Mouse (Mus musculus) frontal cortex, postnatal 25 days (tissue): ENCODE results near the gene Gm14214.

Source experiments
- DNase-seq, 2 experiments: peaks; one replicate each; pipeline ENCODE4 v3.0.0; 2022; ENCODE audit warnings: low spot score in 2 of 2

The Gm14214 gene

DNA sequence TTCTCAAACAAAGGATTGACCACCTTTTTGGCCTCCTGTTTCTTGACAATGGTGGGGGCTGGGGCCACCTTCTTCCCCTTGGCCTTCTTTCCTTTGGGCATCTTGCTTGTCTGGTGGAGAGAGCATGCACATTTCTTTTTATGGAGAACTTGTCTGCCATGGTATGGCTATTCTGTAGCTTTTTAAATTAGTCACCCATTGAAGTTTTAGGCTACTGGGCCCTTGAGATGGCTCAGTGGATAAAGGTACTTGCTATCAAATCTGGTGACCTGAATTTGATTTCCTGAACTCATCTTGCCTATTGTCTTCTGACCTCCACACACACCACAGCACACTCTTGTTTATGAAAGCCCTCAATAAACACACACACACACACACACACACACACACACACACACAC is at the start of gene Gm14214:
Gene Gm14214 (minus strand): TSS at position 101 of the 400 bp plus-strand sequence.
- no peak for DNase-seq

DNA sequence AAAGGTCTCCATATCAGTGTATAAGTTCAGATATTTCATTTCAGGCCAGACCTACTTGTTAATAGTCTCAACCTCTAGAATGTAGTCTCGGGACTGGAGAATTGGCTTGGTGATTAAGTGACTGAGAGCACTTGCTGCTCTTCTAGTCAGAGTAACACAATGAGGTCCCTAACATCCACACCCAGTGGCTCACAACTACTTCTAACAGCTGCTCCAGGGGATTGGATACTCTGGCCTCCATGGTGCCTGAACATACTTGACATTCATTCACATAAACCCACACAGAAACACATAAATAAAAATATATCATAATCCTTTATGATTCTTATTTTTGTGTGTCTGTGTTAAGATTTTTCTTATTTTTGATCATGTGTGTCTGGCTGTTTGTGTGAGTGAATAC is 48.8 kb upstream of the Gm14214 start:
- no peak for DNase-seq

DNA sequence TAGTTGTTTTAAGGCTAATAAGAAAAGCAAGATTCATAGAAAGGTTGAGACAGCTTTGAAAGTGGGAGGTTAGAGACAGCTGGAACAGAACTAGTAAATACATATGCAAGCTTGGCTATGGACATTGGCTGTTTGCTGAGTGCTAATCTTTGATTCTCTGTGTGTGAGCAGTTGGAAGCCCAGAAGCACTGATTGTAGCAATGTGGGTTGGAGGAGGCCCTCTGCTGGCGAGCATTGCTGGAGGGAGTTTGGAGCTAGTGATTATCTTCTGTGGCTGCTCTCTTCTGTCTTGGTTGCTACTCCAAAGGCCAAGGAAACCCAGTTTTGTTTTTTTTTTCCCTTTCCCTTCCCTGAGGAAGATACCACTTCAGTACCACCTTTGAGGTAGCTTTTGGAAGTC is 48.0 kb upstream of the Gm14214 start:
- peak; percentile 6 to 21 for DNase-seq

DNA sequence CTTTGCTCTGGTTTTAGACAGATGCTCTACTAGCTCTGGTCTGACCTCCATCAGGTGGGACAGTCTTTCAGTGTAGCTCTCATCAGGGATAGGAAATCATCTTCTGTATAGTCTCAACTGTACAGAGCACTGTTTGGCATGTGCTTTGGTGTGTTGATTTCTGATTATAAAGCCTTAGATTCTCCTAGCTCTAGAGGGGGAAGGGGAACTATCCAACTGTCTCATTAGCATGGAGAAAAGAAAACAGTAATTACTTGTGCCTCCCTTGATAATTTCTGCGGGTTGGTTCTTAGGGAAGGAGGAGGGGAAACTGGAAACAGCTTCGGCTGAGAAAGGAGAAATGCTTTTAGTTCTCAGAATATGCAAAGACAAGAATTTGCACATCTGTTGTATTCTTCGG is 47.3 kb upstream of the Gm14214 start:
- DNase-seq, result no peak

DNA sequence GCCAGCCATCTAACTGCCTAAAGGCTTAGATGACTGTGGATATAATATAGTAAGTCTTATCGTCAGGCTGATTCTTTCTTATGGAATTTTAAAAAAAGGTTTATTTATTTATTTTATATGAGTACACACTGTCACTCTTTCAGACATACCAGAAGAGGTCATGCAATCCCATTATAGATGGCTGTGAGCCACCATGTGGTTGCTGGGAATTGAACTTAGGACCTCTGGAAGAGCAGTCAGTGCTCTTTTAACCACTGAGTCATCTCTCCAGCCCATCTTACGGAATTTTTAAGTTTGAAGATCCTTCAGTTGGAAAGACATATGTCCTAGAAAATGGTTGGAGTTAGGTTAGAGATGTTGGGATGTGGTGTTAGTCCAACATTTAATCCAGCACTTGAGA is 43.6 kb upstream of the Gm14214 start:
- DNase-seq, result no peak

DNA sequence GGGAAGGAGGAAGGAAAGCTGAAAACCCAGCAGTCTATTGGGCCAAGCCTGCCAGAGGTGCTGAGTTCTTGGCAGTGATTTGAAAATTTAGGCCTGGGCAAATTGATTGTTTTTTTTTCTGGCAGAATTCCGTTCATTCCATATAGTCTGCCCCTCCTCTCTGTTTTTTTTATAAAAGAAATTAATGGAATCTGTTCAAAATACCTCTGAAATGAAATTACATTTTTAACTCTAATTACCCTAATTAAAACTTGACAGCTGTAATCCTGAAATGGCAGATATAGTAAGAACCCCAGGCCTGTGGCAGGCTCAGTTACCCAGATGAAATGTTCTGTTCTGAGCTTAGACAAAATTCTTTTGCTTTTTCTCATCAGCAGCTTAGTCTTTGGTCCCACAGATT is 41.0 kb upstream of the Gm14214 start:
- no peak for DNase-seq

DNA sequence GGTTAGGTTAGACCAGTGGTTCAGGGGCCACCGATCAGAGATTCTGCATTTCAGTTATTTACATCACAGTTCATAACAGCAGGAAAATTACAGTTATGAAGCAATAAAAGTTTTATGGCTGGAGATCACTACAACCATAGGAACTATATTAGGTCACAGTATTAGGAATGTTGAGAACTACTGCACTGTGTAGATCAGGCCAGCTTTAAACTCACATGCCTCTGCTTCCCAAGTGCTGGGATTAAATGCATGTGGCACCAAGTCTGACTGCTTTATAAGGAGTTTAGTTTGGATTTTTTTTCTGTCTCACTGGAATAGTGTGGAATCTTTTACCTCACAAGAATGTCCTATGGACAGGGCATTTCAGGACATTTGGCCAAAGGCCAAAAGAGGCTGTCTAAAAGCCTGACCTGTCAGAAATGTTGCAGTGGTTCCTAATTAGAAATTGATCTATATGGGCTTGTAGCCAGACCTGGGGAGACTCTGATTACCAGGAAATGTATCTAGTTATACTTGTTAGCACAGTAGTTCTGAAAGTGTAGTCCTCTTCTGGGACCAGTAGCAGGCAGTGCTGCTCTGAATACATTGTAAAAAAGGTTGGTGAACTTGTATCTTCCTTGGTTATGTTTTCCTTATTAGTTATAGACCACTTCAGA is 39.4 kb upstream of the Gm14214 start:
- DNase-seq, result no peak

DNA sequence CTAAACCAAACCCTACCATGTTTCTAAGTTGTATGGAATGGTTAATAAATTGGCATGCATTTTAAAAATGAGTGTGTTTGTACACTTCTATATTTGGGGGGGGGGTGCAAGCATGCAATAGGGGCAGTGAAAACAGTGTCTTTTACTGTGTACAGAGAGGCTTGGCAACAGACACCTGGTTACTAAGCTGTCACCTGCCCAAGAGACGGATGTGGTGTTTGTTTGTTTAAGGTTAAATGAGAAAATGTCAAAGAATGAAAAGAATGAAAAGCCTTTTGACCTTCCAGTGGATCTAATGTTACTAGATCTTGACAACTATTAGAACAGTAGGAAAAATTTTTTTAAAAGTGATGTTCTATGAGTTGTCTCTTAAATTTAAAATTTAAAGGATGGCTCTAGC is 37.9 kb upstream of the Gm14214 start:
- DNase-seq, result no peak

DNA sequence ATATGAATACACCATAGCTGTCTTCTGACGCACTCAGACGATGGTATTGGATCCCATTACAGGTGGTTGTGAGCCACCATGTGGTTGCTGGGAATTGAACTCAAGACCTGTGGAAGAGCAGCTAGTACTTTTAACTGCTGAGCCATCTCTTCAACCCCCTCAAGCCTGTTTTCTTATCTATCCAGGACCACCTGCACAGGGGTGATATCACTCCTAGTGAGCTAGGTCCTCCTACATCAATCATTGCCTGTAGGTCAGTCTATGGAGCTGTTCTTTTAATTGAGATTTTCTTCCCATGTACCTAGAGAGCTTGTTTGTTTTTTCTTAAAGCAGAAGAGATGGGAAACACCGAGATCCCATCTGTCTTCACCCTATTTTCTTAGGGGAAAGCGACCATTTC is 34.0 kb upstream of the Gm14214 start:
- DNase-seq, result no peak

DNA sequence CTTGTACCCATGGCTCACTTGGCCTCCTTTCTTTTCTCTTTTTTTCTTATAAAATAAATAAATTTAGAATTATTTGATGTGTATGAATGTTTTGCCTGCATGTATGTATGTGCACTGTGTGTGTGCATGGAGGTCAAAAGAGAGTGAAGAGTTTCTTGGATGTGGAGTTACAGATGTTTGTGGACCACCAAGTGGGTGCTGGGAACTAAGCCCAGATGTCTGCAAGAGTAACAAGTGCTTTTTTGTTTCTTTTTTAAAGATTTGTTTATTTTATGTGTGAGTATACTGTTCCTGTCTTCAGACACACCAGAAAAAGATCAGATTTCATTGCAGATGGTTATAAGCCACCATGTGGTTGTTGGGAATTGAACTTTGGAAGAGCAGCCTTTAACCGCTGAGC is 33.5 kb upstream of the Gm14214 start:
- no peak for DNase-seq

DNA sequence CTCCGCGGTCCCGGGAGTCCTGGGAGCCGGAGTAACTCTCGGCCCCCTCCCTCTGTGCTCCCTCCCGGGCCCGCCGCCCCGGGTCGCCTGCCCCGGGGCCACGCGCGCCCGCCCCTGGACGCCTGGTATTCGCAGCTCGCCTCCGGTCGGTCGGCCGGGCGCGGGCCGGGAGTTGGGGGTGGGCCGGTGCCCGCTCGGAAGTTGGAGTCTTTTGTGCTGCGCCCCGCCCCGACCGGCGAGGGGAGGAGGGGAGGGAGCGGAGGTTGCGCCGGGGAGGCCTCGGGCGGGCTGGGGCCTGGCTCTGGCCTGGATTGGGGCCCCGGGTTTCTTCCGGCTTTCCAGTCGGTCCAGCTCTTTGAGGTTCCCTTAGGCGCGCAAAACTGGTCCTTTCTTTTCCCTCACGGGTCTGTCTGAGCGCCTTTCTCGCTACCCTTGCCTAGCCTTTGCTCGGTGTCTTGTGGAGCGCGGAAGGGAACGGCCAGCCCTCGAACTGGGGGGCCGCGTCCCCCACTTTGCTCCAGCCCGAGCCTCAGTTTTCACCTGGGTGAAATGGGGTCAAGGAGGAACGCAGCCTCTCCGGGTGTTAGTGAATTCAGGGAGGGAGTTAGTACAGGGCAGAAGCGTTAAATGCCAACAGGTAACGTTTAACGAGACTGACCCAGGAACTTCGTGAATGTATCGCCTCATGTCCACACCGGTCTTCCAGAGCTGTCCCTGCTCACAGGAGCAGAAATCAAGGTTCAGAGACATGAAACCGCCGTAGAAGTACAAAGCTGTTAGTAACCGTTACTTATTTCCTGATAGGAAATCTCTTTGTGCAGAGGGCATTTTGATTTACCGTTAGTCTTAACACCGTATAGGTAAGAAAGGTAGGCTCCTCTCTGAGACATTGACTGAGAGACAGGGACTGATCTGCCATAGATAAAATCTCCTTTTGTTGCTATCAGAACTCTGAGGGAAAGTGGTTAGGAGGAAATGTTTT is 22.1 kb upstream of the Gm14214 start:
- peak; percentile 35 to 40 for DNase-seq

DNA sequence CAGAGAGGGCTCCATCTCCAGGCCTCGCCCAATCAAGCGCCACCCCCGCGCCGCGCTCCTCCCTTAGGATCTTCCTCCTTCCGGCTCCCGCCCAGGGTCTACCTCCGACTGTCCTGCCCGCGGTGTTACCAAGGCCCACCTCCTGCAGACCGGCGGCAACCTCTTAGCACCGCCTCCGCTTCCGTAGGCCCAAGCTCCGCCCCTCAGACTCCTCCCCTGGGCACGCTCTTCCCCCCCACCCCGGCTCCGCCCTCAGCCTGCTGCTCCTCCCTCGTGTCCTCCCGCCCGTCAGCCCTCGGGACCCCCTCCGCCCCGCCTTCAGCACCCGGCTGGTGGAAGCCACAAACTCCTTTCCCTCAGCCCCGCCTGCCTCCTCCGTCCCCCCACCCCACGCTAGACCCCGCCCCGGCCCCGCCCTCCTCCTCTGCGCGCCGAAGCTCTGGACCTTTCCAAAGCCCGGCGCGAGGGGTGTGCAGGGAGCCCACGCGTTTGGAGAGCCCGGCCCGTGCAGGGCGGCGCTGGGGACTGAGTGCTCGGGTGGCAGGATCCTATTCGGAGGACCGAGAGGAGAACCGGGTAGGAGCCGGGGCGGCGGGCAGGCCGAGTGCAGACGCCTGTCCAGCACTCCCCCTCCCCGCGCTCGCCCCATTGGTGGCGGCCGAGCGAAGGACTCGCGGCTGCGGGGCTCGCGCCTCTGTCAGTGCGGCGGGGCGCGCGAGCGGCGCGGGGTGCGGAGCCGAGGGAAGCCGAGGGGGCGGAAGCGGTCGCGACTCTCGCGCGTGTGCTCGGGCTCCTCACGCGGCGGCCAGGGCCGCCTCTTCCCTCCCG is 21.0 kb upstream of the Gm14214 start, which contains the start of the genes Raly and a:
Gene Raly (plus strand): TSS at position 441 of the 828 bp plus-strand sequence.
Gene a (plus strand): TSS at position 747 of the 828 bp plus-strand sequence.
- DNase-seq, result peak; percentile 85 to 91

DNA sequence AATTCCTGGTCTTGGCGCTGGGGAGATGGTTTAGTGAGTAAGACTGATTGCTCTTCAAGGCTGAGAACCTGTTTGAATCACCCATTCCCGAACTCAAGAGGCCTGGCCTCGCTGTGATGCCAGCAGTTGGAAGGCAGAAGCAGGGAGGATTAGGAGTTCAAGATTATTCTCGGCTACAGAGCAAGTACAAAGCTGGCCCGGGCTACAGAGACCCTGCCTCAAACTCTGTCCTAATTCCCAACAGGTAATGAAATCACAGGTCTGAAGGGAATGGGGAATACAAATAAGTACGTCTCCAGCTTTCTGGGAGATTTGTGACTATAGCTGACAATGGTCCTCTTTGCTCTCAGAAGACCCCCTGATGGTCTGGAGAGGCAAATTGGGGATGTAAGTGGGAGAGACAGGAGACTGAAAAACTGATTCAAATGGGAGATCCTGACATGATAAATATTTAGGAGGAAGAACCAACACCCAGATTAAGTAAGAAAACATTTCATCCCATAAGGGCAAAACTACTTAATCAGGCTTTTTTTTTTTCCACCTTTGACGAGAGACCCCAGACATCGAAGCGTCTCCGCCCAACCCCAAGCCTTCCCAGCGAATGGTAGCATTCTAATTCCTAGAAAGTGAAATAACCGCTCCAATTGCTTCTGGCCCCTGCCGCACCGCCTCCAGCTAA is 20.3 kb upstream of the Gm14214 start:
- no peak for DNase-seq

DNA sequence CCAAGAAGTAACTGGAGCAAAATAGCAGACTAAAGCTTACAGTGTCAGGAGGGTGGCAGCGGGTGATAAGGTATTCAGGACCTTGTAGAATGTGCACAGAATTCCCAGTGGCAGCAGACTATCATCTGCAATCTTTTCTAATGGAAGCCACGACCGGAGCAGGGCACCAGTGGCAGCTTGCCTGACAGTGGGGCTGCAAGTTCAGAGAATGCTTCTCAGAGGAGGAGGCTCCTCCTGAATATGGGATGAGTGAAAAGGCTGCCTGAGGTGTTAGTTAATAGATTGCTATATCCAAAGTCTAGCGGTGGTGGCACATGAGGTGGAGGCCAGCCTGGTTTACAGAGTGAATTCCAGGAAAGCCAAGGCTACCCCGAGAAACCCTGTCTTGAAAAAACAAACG is 19.6 kb upstream of the Gm14214 start:
- no peak for DNase-seq

DNA sequence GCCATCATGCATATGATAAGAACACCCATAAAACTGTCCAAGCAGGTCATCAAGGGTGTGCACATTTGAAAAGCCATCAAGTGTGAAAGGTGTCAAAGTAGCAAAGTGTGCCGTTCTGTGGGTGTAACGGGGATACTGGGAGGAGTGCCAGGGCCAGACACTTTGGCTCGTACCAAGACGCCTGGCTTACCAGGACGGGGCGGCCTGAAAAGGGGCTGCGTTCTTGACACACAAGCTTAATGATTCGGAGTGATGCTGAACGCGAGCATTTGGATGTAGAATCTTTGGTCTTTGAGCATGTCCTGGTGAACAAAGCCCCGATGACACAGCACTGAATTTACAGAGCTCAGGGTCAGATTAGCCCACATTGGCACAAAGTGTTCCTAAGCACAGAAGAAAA is 16.9 kb upstream of the Gm14214 start:
- no peak for DNase-seq

DNA sequence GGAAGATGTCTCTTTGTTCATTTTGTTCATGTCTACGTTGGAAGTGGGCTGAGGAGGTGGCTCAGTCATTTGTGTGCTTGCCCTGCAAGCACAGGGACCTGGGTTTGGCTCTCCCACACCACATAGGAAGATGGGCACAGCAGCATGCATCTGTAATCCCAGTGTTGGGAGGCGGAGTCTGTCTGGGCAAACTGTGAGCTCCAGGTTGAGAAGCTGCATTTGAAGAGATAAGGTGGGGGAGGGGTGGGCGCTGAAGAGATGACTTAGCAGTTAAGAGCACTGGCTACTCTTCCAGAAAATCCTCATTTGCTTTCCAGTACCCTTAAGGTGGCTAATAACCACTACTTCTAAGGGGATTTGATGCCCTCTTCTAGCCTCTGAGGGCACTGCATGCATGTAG is 16.4 kb upstream of the Gm14214 start:
- no peak for DNase-seq

DNA sequence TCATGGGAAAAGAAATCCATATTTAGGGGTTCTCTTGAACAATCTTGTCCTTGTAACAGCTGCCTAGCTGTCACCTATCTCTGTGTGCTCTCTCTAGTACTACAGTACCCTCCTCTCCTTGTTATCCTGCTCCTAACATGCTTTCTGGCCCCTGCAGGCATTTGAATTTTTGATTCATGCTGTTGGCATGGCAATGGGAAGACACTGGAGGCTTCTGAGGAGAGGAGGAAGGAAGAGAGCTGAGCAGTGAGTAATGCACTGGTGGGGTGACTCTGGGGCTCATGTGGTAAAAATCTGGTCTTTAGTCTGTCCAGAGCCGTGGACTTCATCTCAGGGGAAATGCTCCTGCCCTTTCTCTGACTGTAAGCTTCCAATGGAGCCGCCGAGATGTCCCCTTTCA is 15.5 kb upstream of the Gm14214 start:
- DNase-seq, result no peak

DNA sequence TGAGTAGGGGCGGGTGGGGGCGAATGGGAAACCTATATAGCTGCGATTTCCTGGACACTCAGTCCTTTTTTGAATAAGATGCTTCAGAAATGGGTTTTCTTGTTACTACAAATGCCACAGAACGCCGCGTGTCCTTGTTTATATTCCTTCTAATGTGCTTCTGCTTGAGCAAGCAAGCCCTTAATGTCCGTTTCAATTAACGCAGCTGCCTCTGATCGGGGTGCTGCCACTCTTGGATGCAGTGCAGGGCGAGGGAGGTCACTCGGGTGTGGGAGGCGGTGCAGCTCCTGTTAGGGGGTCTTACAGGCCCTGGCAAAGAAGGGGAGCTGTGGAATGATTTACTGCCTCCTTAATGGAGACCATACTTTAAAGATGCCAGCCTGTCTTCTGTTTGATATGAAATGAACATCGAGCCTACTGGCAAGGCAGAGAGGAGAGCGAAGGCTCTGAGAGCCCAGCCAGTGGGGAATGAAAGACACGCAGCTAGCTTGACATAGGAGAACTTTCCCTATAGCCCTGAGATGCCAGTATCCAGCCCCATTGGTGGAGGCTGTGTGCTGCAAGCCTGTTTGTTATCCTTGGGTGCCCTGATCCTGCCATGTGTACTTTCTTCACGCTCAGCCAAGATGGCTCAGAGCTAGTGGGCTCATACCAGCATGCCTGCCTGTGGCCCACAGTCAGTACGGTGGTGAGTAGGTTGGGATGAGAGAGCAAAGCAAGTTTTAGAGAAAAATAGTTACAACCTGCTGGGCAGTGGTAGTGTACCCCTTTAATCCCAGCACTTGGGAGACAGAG is 13.2 kb upstream of the Gm14214 start:
- no peak for DNase-seq

DNA sequence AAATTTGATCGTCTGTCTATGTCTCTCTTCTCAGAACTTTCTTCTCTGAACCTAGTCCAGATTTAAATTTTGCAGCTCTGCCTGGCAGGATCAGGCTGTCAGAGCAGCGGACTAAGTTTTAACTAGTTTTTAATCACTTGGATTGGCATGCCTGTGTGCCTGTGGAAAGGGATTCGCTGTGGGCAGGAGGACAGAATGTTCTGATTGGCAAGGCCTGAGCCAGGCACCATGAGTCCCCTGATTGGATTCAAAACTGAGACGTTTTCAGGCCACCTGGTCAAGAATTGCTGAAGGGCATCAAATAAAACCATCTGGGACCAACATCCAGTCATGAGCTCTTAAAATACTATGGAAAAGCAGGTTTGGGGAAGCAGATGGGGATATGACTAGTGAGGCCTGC is 12.5 kb upstream of the Gm14214 start:
- no peak for DNase-seq

DNA sequence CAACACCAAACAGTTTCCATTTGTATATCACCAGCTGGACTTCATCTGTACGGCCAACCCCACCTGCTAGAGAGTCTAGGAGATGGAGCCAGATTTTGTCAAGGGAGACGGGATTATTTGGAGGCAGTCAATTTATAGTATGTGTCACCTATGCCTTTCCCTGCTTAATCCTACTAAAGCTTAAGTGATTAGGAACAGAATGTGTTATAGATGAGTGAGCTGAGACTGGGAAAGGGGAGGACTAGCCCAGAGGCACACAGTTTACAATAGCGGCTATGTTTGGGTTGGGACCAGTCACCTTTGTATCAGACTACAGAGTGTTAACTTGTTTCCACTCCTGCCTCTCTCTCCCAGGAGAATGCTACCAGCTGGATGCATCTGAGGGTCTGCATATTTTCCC is 9.8 kb upstream of the Gm14214 start:
- no peak for DNase-seq

DNA sequence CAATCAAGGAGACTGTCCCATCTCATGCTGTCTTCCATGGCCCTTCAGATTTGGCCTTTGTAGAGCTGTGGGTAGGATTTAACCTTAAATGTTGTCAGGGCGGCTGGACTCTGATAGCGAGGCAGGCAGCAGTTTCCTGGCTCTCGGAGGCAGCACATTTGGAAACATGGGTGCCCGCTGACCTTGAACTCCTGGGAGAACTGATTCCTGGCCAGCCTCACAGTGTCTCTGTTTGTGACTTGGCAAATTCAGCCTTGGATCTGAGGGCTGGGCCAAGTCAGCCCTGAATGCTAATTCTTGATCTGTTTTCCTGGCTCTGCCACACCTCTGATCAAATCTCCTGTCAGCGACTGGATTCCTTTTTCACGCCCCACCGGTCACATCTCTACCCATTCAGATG is 6.7 kb upstream of the Gm14214 start:
- DNase-seq, result no peak
